Mouse (Mus musculus): Measurements from ENCODE around the gene Spred2.
"Not testable (repeated sequence)": the region's sequence is repeated elsewhere in the genome, so short reads cannot be mapped to it uniquely, and the experiment has no call there.

Spred2 gene

DNA sequence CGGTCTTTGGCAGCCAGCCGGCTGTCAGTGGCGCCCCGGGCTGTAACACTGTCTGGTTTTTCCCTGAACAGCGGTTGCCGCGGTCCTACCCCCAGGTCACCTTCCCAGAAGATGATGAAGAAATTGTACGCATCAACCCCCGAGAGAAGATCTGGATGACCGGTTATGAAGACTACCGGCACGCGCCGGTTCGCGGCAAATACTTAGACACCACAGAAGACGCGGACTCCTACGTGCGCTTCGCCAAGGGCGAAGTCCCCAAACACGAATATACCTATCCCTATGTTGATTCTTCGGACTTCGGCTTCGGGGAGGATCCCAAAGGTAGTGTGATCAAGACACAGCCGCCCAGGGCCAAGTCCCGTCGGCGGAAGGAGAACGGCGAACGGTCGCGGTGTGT is 96.5 kb downstream of the Spred2 start:
- DNase-seq (ENCODE audit: low spot score in 2 of 2): no peak

DNA sequence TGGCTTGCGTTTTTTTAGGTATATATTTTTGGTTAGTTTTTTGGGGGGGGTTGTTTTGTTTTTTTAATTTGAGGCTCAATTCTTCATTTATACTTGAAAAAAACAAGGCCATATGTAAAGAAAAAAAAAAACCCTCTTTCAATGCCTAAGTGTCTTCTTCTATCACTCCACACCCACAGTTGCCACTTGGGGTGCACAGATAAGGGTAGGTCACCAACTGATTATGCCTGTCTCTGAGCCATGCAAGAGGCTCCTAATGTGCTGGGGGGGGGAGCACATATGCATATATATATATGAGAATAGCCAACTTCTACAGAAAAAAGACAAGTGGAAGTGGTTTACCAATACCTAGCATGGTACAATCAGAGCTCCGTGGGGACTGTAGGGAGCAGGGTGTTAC is 98.3 kb downstream of the Spred2 start:
- DNase-seq (ENCODE audit: low spot score in 2 of 2): no peak

DNA sequence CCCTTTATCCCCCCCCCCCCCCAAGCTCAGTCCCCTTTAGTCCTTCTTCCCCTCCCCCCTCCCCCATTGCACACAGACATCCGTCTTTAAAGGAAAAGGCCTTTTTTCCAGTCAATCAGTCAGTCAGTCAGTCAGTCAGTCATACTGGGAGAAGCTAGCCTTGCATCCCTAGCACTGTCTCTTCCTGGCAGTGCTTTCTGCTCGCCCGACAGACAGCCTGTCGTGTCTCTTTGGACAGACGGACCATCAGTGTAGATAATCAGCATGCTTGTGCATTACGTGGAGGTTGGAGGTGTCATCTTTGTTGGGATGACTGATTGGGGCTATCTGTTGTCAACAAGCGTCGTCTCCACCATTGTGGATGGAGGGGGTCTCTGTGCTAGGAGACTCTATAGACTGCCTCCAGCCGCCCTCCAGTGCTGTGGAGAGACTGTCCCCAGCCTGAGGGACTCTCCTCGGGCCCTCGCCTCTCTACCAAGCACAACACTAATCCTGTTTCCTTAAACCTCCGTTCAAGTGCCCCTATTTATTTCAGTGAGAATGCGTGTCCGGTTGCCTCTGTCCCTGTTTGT is 98.8 kb downstream of the Spred2 start:
- DNase-seq (ENCODE audit: low spot score in 2 of 2): no peak

DNA sequence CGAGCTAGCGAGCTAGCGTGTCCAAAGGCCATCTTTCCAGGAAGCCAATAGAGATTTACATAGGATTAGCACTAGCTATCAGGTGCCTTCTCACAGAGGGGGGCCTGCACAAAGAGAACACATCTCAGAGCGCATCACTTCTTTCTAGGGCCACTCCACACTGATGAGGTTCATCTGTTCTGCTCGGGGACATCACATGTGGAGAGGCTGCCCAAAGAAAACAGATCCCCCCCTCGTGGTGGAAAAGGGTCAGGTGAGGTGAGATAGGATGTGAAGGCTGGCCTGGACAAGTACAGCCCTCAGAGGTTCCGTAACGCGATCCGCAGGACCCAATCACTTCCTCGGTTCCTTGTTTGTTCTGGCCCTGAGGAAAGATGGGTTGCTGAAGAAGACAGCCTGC is 101.7 kb downstream of the Spred2 start:
- no peak for DNase-seq (ENCODE audit: low spot score in 2 of 2)

DNA sequence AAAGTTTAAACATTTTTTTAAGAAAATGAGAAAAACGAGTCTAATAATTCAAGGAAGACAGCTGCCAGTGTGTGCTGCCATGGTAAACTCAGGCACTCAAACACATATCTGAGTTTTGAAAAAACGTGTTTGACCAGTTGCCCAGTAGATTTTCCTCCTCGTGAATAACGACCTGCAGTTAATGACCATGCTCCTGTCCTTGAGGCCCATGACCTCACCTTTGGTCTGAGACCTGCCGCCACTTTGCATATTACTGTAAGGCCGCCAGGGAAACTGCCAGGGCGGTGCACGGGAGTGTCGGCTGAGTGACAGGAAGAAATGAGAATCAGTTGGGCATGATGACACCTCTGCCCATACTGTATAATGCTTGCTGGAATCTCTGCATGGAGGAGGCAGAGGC is 103.5 kb downstream of the Spred2 start:
- DNase-seq (ENCODE audit: low spot score in 2 of 2): no peak

DNA sequence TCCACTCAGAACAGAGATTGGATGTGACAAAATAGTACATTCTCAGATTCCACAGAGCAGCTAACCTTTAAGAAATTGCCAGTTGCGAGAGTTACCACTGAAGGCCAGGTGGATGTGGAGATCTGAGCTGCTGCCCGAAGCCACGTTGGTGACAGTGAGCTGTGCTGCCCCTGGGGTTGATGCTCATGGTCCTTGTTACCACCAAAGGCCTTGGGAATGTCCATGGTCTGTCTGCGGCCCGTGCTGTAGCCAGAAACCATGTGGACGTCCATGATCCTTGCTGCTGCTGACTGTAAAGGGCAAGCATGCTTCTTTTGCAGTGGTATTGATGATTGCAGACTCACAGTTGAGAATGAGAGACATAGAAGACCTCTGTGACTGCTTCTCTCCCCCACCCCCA is 104.2 kb downstream of the Spred2 start:
- no peak for DNase-seq (ENCODE audit: low spot score in 2 of 2)

DNA sequence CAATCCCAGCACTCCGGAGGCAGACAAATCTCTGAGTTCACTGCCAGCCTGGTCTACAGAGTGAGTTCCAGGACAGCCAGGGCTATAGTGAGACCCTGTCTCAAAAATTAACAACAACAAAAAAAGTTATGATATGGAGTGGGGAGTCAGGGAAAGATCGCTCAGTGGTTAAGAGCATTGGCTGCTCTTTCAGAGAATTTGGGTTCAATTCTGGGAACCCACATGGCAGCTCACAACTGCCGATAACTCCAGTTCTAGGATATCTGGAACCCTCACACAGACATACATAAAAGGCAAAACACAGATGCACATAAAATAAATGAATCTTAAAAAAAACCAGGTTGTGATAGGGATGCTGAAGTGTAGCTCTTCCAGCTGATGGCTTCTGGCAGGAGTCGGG is 104.8 kb downstream of the Spred2 start:
- DNase-seq (ENCODE audit: low spot score in 2 of 2): no peak

DNA sequence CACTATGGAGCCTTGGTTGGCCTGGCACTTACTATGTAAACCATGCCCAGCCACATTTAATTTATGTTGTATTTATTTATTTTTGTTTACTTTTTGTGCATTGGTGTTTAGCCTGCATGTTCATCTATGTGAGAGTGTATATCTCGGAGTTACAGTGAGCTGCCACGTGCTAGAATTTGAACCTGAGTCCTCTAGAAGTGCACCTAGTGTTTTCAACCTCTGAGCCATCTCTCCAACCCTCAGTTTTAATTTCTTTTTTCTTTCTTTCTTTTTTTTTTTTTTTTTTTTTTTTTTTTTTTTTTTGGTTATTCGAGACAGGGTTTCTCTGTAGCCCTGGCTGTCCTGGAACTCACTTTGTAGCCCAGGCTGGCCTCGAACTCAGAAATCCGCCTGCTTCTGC is 106.8 kb downstream of the Spred2 start:
- DNase-seq (ENCODE audit: low spot score in 2 of 2): not testable (repeated sequence)

DNA sequence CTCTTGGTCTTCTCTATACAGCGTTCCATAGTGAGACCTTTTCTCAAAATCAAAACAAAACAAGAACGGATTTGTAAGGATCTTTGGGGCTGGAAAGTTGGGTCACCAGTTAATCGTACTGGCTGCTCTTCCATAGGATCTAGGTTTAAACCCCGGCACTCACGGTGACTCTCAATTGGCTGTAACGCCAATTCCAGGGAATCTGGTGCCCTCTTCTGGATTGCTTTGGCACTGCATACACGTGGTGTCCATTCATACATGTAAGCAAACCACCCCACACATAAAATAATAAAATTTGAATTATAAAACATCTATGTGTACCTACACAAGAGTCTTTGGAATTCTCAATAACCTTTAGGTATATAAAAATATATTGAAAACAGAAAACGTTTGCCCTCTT is 107.4 kb downstream of the Spred2 start:
- DNase-seq (ENCODE audit: low spot score in 2 of 2): no peak

DNA sequence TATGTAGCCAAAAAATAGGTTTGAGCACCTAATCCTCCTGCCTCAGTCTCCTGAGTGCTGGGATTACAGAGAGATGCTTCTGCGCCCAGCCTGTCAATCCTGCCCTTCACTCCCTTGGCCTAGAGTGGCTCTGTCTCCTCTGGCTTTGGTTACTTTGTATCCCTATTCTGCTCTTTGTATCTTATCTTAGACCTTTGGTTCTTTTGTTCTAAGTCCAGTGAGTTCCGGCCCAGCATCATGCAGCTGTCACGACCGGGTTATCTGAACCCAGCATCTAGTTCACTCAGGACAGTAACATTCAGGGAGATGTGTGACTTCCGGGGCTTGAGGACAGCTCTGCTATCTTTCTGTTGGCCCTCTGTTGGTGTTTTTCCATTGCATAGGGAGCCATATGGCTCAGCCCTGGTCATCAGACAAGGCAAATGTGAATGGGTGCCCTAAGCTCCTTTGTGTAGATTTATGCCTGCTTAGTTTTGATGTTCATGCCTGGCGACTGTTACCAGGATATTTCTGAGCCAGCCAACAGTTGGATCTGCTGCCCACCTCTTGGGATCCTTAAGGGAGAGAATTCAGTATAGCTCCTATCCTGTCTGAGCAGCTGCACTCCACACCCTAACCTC is 109.5 kb downstream of the Spred2 start:
- DNase-seq (ENCODE audit: low spot score in 2 of 2): no peak

DNA sequence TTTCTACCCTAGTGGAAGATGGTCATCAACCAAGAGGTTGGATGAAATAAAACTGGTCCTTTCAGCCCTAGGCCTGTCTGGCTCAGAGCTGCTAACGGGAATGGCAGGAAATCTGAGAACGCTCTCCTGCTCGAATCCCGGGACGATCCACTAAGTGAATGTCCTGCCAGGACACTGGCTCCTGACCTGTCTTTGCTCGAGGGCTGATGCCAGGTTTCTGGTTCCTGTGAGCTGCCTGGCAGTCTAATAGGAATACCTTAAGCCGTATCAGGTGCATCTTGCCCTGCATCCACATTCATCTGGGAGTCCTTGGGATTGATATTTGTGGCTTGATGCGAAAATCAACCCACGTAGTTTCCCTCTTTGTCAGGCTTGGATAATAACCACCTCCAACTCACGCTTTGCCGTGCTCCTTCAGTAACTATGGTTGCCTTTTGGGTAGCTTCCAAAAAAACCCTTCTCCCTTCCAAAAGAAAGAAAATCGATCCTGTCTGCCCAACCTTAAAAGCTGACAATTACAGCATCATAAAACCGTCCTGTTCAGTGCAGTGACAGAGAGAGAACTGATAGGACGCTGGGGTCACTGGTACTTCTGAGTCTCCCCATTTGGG is 110.3 kb downstream of the Spred2 start:
- DNase-seq (ENCODE audit: low spot score in 2 of 2): no peak

DNA sequence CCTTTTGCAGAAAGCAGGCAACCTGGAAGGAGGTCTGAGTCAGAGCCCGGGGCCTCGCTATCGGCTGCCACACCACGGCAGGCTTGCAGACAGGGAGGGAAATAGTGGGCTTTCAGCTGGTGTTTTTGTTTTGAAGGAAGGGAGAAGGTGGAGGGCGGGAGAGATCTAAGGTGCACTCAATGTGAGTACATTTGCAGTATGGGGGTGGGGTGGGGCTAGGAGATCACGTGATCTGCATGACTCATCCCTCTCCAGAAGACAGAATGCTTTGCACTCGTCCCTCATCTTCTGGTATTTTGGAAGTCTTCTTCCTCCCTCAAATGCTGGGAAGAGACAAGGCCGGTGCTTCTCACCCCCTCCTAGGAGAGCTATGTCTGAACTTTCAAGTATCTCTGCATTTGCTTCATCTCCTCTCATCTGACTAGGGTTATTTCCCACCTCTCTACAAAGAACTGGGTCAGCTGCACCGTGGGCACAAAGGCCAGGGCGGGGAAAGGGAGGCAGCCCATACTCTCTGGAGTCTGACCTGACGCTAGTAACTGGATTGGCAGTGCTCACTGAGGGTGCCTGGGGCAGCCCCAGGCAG is 111.3 kb downstream of the Spred2 start:
- no peak for DNase-seq (ENCODE audit: low spot score in 2 of 2)

DNA sequence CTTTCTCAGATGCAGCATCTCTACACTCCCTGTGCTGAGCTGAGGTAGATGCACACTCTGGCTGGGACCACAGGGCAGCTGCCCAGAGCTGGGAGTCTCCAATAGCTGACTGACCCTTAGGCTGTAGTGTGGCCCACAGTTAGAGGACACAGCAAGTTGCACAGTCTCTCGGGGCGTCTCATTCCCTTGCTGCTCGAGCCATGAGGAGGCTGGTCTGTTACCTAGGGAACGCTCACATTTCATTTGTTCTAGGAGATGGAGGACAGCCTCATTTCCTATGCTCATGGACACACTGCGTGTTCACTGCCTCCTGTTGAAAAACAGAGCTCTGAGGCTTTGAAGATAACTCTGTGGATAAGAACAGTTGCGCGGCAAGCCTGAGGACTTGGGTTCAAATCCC is 111.8 kb downstream of the Spred2 start:
- no peak for DNase-seq (ENCODE audit: low spot score in 2 of 2)

DNA sequence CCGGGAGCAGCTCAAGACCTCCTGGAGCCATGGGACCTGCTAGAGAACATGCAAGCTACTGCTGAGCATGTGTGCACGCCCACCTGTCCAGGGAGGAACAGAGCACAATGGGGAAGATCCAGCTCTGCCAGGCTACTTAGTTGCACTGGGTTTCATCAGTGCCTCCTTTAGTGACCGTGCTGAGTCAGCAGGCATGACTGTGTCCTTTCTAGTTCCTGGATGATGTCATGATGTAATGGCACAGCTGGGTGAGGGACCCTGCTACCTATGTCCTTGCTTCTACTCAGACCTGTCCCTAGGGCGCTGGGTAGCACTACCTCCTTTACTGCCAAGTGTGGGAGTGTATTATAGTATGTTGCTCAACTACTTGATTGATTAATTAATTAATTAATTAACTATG is 113.6 kb downstream of the Spred2 start:
- DNase-seq (ENCODE audit: low spot score in 2 of 2): no peak

DNA sequence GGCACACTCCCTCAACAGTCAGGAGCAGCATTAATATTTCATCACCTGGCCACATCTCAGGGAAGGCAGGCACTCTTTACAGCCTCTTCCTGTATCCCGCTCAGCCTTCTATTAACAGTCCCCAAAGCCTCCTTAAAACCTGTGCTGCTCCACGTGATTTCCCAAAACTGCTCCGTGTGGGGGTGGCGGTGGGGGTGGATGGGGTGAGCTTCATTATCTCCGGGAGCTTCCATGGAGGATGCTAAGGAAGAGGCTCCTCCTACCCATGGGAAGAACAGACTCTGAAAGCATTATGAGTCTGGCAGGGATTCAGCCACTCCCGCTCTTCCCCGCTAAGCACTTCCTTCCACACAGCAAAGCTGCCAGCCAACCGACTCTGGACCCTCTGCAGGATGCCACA is 114.5 kb downstream of the Spred2 start:
- DNase-seq (ENCODE audit: low spot score in 2 of 2): peak in 1 of 2 experiments; percentile 45

DNA sequence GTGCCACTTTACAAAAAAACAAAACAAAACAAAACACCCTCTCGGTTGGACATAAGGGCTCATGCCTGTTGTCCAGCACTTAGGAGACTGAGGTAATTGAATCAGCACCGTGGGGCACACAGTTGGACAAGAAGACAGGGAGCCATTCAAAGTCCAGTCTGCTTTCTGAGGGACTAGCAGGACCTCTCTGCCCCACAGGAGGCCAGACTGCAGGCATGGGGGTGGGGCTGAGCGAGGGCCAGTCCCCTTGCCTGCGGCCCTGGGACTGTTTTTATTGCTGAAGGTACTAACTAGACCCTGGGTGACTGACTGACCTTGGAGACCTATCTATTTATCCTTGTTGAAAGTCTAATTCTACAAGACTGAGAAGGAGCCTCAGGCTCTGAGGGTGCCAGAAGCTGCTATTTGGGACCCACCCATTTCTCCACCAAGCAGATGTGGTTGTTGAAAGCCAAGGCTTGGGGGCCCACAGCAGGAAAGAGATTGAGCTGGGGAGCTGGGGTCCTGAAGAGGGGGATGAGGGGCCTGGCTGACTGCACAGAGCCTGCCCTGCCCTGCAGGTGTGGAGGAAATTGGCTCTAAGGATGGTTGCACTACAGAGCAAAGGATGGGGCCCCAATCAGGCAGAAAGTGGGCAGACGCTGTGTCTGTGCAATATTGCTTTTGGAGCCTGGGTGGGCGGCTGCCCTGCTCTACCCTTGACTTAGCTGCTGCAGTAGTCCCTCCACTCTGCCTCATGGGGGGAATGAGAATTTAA is 117.2 kb downstream of the Spred2 start:
- DNase-seq (ENCODE audit: low spot score in 2 of 2): no peak

DNA sequence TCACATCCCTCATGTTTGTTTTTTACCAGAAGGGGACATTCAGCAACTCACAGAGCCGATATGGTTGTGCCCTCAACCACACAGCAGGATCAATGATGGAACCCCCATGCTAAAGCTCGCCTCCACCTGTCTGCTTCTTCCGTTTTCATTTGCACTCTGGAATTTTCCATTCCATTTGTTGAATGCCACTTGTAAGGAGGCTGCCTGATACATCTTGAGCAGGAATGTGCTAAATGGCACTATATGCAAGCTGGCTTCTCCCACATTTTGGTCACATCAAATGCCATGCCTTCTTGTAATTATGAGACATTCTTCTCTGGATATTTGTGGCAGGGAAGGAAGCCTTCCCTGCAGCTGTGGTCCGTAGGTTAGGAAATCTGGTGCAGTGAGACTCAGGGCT is 117.9 kb downstream of the Spred2 start:
- DNase-seq (ENCODE audit: low spot score in 2 of 2): no peak

DNA sequence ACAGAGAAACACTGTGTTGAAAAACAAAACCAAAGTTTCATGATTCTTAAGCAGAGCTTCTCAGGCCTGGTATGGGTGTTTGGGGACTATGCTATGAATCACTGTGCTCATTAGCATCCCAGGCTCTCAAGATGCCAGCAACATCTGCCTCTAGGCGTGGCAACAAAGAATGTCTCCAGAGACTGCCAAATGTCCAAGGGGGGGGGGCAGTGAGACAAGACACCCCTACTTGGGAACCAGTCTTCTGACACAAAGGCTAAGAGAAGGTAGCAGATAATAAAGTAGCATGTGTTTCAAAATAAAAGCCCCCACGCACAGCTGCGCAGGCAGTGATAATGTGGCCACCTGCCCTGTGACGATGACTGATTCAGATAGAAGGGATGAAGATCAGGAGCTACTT is 119.1 kb downstream of the Spred2 start:
- DNase-seq (ENCODE audit: low spot score in 2 of 2): no peak

DNA sequence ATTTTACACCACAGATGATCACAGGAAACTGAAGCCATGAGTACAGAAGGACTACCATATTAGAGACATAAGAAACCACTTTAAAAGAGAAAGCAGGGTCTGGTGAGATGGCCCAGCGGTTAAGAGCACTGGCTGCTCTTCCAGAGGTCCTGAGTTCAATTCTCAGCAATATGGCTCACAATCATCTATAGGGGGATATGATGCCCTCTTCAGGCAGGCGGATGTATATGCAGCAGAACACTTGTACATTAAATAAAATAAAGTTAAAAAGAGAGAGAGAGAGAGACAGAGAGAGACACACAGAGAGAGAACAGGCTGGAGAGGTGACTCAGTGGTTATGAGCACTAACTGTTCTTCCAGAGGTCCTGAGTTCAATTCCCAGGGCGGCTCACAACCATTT is 121.4 kb downstream of the Spred2 start:
- no peak for DNase-seq (ENCODE audit: low spot score in 2 of 2)

DNA sequence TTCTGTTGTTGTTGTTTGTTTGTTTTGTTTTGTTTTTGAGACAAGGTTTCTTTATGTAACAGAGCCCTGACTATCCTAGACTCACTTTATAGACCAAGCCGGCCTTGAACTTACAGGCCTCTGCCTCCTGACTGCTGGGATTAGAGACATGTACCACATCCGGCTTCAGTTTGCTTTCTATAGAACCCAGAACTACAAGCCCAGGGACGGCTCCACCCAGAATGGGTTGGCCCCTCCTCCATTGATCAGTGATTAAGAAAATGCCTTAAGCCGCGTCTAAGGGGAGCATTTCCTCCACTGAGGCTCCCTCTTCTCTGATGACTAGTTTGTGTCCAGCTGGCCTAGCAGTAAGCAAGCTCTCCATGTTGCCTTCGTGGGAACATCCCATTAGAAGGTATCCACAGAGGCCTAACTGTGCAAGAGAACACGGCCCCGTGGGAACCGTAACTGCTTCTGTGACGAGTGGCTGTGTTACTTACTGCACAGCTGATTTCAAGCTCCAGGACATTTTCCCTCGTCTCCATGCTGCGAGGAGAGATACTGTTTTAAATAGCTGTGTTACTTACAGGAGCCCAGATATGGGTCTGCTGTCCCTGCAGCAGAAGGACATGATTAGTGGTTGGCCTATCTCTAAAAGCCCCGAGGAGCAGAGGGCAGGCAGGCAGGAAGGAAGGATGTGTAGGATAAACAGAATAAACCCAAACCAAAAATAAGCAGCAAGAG is 128.8 kb downstream of the Spred2 start:
- no peak for DNase-seq (ENCODE audit: low spot score in 2 of 2)

DNA sequence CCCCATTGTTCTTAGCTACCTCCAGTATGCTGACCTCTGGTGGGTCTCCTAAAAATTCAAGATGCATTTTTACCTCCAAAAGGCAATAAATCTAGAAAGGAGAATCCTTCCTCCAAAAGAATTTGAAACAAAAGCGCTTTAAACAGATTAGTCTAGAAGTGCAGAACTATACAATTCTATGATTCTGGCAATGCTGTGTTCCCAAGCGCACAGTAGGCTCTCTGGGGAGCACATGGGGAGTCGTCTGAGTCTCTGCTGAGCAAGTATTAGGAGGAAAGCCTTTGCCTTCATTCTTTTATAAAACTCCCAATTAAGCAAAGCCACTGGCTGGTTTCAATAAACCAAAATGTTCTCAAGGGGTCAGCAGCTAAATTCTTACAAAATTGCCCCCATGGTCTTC is 129.8 kb downstream of the Spred2 start:
- no peak for DNase-seq (ENCODE audit: low spot score in 2 of 2)

DNA sequence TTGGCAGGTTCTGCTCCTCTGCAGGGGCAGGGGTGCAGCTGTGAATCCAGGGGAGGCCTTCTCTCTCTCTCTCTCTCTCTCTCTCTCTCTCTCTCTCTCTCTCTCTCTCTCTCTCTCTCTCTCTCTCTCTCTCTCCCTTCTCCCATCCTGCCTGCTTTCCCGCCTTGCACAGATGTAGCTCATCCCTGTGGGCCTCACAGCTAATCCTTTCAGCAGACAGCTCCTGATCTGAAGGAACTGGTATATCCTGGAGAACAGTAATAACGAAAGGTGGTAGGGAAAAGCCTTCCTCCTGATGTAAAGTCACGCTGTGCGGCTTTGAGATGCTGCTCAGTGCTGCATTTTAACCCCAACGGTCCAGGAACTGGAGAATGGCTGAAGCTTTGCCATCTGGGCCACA is 130.4 kb downstream of the Spred2 start:
- DNase-seq (ENCODE audit: low spot score in 2 of 2): no peak
